Mouse (Mus musculus) heart, embryonic 11.5 days (tissue): ENCODE measurements around the gene Slc12a8. TPM values are rescaled to one million over a fixed set of nuclear protein-coding genes. Genes with fewer than 3 reads are reported as not detected.

Experiments
- ATAC-seq: fragments of 200-750 bp; cut with Nextera tagmentation; replicated peaks from 2 replicates; pipeline ENCODE4 v1.8.0; 2017; ENCODE audit warnings: moderate library complexity; ENCODE audit not compliant: insufficient number of reproducible peaks, low FRiP score, low TSS enrichment
- H3K27ac ChIP-seq: fragments of 300-500 bp; sonication (generic); 2 replicates; pipeline ENCODE4 v1.5.1; 2014; ENCODE audit warnings: mild to moderate bottlenecking, low read depth, low read length
- H3K27me3 ChIP-seq: fragments of 300-500 bp; sonication (generic); 2 replicates; pipeline ENCODE4 v1.6.1; 2014; ENCODE audit warnings: mild to moderate bottlenecking, low read length, mixed read lengths; ENCODE audit not compliant: control insufficient read depth, insufficient read depth
- H3K36me3 ChIP-seq: fragments of 300-500 bp; sonication (generic); 2 replicates; pipeline ENCODE4 v1.6.1; 2014; ENCODE audit warnings: mild to moderate bottlenecking, low read length, moderate library complexity, mixed read lengths; ENCODE audit not compliant: control insufficient read depth, insufficient read depth
- H3K4me1 ChIP-seq: fragments of 300-500 bp; sonication (generic); 2 replicates; pipeline ENCODE4 v1.6.1; 2014; ENCODE audit warnings: low read length; ENCODE audit not compliant: control insufficient read depth, insufficient read depth
- H3K4me2 ChIP-seq: fragments of 300-500 bp; sonication (generic); 2 replicates; pipeline ENCODE4 v1.6.1; 2014; ENCODE audit warnings: mild to moderate bottlenecking, moderate library complexity
- H3K4me3 ChIP-seq: fragments of 300-500 bp; sonication (generic); 2 replicates; pipeline ENCODE4 v1.5.1; 2014; ENCODE audit warnings: low read depth, low read length
- H3K9ac ChIP-seq: fragments of 300-500 bp; sonication (generic); 2 replicates; pipeline ENCODE4 v1.6.1; 2014; ENCODE audit warnings: mild to moderate bottlenecking, low read depth, low read length, moderate library complexity
- H3K9me3 ChIP-seq: fragments of 300-500 bp; sonication (generic); replicated peaks from 2 replicates; pipeline ENCODE4 v1.6.1; 2016; ENCODE audit warnings: low read length; ENCODE audit not compliant: control insufficient read depth
- WGBS: fragments of 180-500 bp; shearing (Covaris S2); extraction: QIAGEN DNeasy Blood & Tissue Kit; methylation state at CpG from one replicate; pipeline ENCODE4 v1.1.7; 2014; ENCODE audit not compliant: insufficient replicate concordance; 5-methylcytosine and 5-hydroxymethylcytosine counted together
- polyA plus RNA-seq: library from polyadenylated mRNA; unstranded; fragments of >200 nt; fragmentation: Nextera tagmentation; extraction: Ambion mirVana; gene quantifications from 2 replicates; pipeline ENCODE4 v1.2.1, GENCODE M21; 2014

The Slc12a8 gene
- polyA plus RNA-seq, 1 experiment from 2014 or later, result 2.0 TPM

GRCm38 (mm10) chr16:33606691-33607532 lies 89.8 kb downstream of the Slc12a8 start:
- no peak overlapping the region for H3K4me3 ChIP-seq
- peak overlapping the region; percentile 69 for H3K27ac ChIP-seq
- H3K27me3 ChIP-seq, result no peaks in the 10 kb centered on the region
- WGBS, result 42% methylated on average over 8 of the region's 8 CpGs
- no peak overlapping the region for H3K9ac ChIP-seq
- H3K36me3 ChIP-seq, result no peaks in the 10 kb centered on the region
- peaks cover 20% of the 10 kb centered on the region for H3K4me1 ChIP-seq
- H3K4me2 ChIP-seq, result peak overlapping the region; percentile 39
- H3K9me3 ChIP-seq, result 0 out of 2 replicates have a peak, but pooled peaks cover 3% of the 10 kb centered on the region
- ATAC-seq, result no peak

- no peaks in the 10 kb centered on the region for H3K9me3 ChIP-seq
- no peak overlapping the region for H3K4me2 ChIP-seq
- H3K9ac ChIP-seq, result no peak overlapping the region
- no peaks in the 10 kb centered on the region for H3K27me3 ChIP-seq
- H3K4me3 ChIP-seq, result no peak overlapping the region
- no peak for ATAC-seq
- 52% methylated on average over 2 of the region's 2 CpGs for WGBS
- no peak overlapping the region for H3K27ac ChIP-seq
- H3K36me3 ChIP-seq, result no peaks in the 10 kb centered on the region
- H3K4me1 ChIP-seq, result peaks cover 20% of the 10 kb centered on the region
Measured at GRCm38 (mm10) chr16:33609554-33609953, 92.4 kb downstream of the Slc12a8 start.

- no peak overlapping the region for H3K27ac ChIP-seq
- H3K4me3 ChIP-seq, result no peak overlapping the region
- H3K9me3 ChIP-seq, result no peaks in the 10 kb centered on the region
- 83% methylated on average over 7 of the region's 7 CpGs for WGBS
- no peak overlapping the region for H3K4me2 ChIP-seq
- no peak for ATAC-seq
- no peaks in the 10 kb centered on the region for H3K36me3 ChIP-seq
- H3K9ac ChIP-seq, result no peak overlapping the region
- H3K27me3 ChIP-seq, result no peaks in the 10 kb centered on the region
- peaks cover 18% of the 10 kb centered on the region for H3K4me1 ChIP-seq
Measured at GRCm38 (mm10) chr16:33610466-33610865, 93.3 kb downstream of the Slc12a8 start.

GRCm38 (mm10) chr16:33611291-33611690 lies 94.2 kb downstream of the Slc12a8 start:
- 72% methylated on average over 8 of the region's 8 CpGs for WGBS
- H3K36me3 ChIP-seq, result no peaks in the 10 kb centered on the region
- no peak overlapping the region for H3K4me2 ChIP-seq
- no peak overlapping the region for H3K27ac ChIP-seq
- H3K4me3 ChIP-seq, result no peak overlapping the region
- no peak overlapping the region for H3K9ac ChIP-seq
- H3K9me3 ChIP-seq, result no peaks in the 10 kb centered on the region
- no peaks in the 10 kb centered on the region for H3K27me3 ChIP-seq
- ATAC-seq, result no peak
- peaks cover 10% of the 10 kb centered on the region; the same call in 1 of the 2 replicates for H3K4me1 ChIP-seq

- H3K27me3 ChIP-seq, result no peaks in the 10 kb centered on the region
- no peaks in the 10 kb centered on the region for H3K36me3 ChIP-seq
- no peak for ATAC-seq
- no peak overlapping the region for H3K4me3 ChIP-seq
- H3K9ac ChIP-seq, result no peak overlapping the region
- H3K9me3 ChIP-seq, result no peaks in the 10 kb centered on the region
- H3K27ac ChIP-seq, result no peak overlapping the region
- H3K4me1 ChIP-seq, result peaks cover 4% of the 10 kb centered on the region; the same call in 1 of the 2 replicates
- no peak overlapping the region for H3K4me2 ChIP-seq
- WGBS, result 81% methylated on average over 6 of the region's 6 CpGs
Measured at GRCm38 (mm10) chr16:33612056-33612770, 95.1 kb downstream of the Slc12a8 start.

- WGBS, result 77% methylated on average over 3 of the region's 3 CpGs
- Histone ChIP-seq H3K9me3 (no peaks in the 10 kb centered on the region), H3K27ac (no peak overlapping the region), H3K9ac (no peak overlapping the region), H3K36me3 (no peaks in the 10 kb centered on the region), H3K27me3 (no peaks in the 10 kb centered on the region), H3K4me2 (no peak overlapping the region), H3K4me3 (no peak overlapping the region), H3K4me1 (no peaks in the 10 kb centered on the region)
- ATAC-seq, result no peak
Measured at GRCm38 (mm10) chr16:33615986-33616385, 98.9 kb downstream of the Slc12a8 start.

GRCm38 (mm10) chr16:33621836-33622235 lies 104.7 kb downstream of the Slc12a8 start:
- Histone ChIP-seq H3K27ac (no peak overlapping the region), H3K9me3 (no peaks in the 10 kb centered on the region), H3K27me3 (no peaks in the 10 kb centered on the region), H3K4me1 (no peaks in the 10 kb centered on the region), H3K4me2 (no peak overlapping the region), H3K36me3 (no peaks in the 10 kb centered on the region), H3K9ac (no peak overlapping the region), H3K4me3 (no peak overlapping the region)
- ATAC-seq, result no peak
- 55% methylated on average over 3 of the region's 3 CpGs for WGBS

GRCm38 (mm10) chr16:33624586-33624985 lies 107.5 kb downstream of the Slc12a8 start:
- Histone ChIP-seq H3K27ac (no peak overlapping the region), H3K4me2 (no peak overlapping the region), H3K36me3 (no peaks in the 10 kb centered on the region), H3K4me3 (no peak overlapping the region), H3K4me1 (no peaks in the 10 kb centered on the region), H3K9ac (no peak overlapping the region), H3K9me3 (no peaks in the 10 kb centered on the region), H3K27me3 (no peaks in the 10 kb centered on the region)
- ATAC-seq, result no peak
- WGBS, result 87% methylated on average over 9 of the region's 9 CpGs
